Mouse (Mus musculus) neural tube, embryonic 15.5 days (tissue): ENCODE measurements around the gene Ptges. TPM values are rescaled to one million over a fixed set of nuclear protein-coding genes. Genes with fewer than 3 reads are reported as not detected.
A peak's percentile ranks its signal among the peaks of the same experiment; 100 is the strongest.
"Not testable (repeated sequence)": the region's sequence is repeated elsewhere in the genome, so short reads cannot be mapped to it uniquely, and the experiment has no call there.

ENCODE experiments used
- ATAC-seq: fragments of 200-750 bp; cut with Nextera tagmentation; 2 replicates; pipeline ENCODE4 v1.8.0; 2017; ENCODE audit warnings: mild to moderate bottlenecking, moderate TSS enrichment, moderate library complexity; ENCODE audit not compliant: low FRiP score
- H3K27ac ChIP-seq: fragments of 300-500 bp; sonication (generic); replicated peaks from 2 replicates; pipeline ENCODE4 v1.5.1; 2015; ENCODE audit warnings: mild to moderate bottlenecking, inconsistent platforms
- H3K27me3 ChIP-seq: fragments of 300-500 bp; sonication (generic); replicated peaks from 2 replicates; pipeline ENCODE4 v1.6.1; 2015; ENCODE audit warnings: inconsistent platforms
- H3K36me3 ChIP-seq: fragments of 300-500 bp; sonication (generic); 2 replicates; pipeline ENCODE4 v1.6.1; 2015; ENCODE audit warnings: inconsistent platforms
- H3K4me1 ChIP-seq: fragments of 300-500 bp; sonication (generic); 2 replicates; pipeline ENCODE4 v1.6.1; 2015; ENCODE audit warnings: inconsistent platforms
- H3K4me2 ChIP-seq: fragments of 300-500 bp; sonication (generic); 2 replicates; pipeline ENCODE4 v1.6.1; 2015; ENCODE audit warnings: inconsistent platforms, mild to moderate bottlenecking, moderate library complexity
- H3K4me3 ChIP-seq: fragments of 300-500 bp; sonication (generic); replicated peaks from 2 replicates; pipeline ENCODE4 v1.5.1; 2015; ENCODE audit warnings: mild to moderate bottlenecking, inconsistent platforms
- H3K9ac ChIP-seq: fragments of 300-500 bp; sonication (generic); replicated peaks from 2 replicates; pipeline ENCODE4 v1.6.1; 2015; ENCODE audit warnings: mild to moderate bottlenecking, inconsistent platforms
- H3K9me3 ChIP-seq: fragments of 300-500 bp; sonication (generic); replicated peaks from 2 replicates; pipeline ENCODE4 v1.6.1; 2016; ENCODE audit warnings: inconsistent platforms
- WGBS: fragments of 180-500 bp; shearing (Covaris S2); methylation state at CpG from one replicate; pipeline ENCODE4 v1.1.7; 2015; ENCODE audit warnings: mixed read lengths; 5-methylcytosine and 5-hydroxymethylcytosine counted together
- polyA plus RNA-seq: library from polyadenylated mRNA; unstranded; fragments of >200 nt; fragmentation: Nextera tagmentation; extraction: Ambion mirVana; gene quantifications from 2 replicates; pipeline ENCODE4 v1.2.1, GENCODE M21; 2015

Ptges gene
- polyA plus RNA-seq, 1 experiment from 2014 or later: 3.6 TPM

GRCm38 (mm10) chr2:30942603-30943011, 12.9 kb upstream of the Ptges start:
- Histone ChIP-seq H3K9me3 (no peaks in the 10 kb centered on the region), H3K36me3 (no peaks in the 10 kb centered on the region), H3K4me3 (peak overlapping the region; percentile 26), H3K4me2 (peak overlapping the region; percentile 47), H3K27ac (no peak overlapping the region), H3K9ac (no peak overlapping the region), H3K4me1 (0 out of 2 replicates have a peak, but pooled peaks cover 3% of the 10 kb centered on the region), H3K27me3 (peaks cover 3% of the 10 kb centered on the region; the same call in 1 of the 2 replicates)
- 24% methylated on average over 16 of the region's 16 CpGs for WGBS
- ATAC-seq: peak; percentile 76

- H3K27me3 ChIP-seq, H3K4me2 ChIP-seq, H3K9ac ChIP-seq, H3K4me1 ChIP-seq, H3K4me3 ChIP-seq, ATAC-seq, H3K36me3 ChIP-seq, H3K27ac ChIP-seq, H3K9me3 ChIP-seq: not testable (repeated sequence)
- WGBS: 55% methylated on average over 7 of the region's 7 CpGs
These were observed 12.5 kb upstream of the Ptges start for GRCm38 (mm10) chr2:30942116-30942515.

- H3K9ac ChIP-seq: no peak overlapping the region
- ATAC-seq: no peak
- no peak overlapping the region for H3K4me3 ChIP-seq
- H3K27me3 ChIP-seq: peaks cover 3% of the 10 kb centered on the region; the same call in 1 of the 2 replicates
- H3K9me3 ChIP-seq: no peaks in the 10 kb centered on the region
- H3K4me1 ChIP-seq: 0 out of 2 replicates have a peak, but pooled peaks cover 3% of the 10 kb centered on the region
- no peak overlapping the region for H3K4me2 ChIP-seq
- H3K27ac ChIP-seq: no peak overlapping the region
- H3K36me3 ChIP-seq: no peaks in the 10 kb centered on the region
- WGBS: 95% methylated on average over 5 of the region's 5 CpGs
These were observed 11.9 kb upstream of the Ptges start for GRCm38 (mm10) chr2:30941586-30941985.

DNA sequence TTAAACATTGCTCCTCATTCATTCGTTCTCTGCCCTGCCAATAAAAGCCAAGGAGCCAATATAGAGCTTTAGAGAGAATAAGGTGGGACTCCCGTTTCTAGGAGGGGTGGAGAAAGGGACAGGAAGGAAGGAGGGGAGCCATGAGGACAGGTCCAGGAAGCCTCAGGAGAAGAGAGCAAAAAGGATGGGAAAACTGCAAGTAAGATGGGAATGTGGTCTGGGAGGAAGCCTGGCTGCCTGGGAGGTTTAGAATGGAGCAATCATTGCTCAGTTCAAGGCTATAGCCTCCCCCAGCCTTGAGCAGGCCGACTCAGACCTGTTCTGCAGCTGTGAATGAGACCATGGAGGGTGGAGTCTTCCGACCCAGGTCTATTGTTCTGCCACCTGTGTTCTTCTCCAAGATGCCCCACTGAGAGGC, 8.9 kb upstream of the Ptges start:
- no peak overlapping the region for H3K27ac ChIP-seq
- no peak overlapping the region for H3K9ac ChIP-seq
- ATAC-seq: no peak
- peaks cover 3% of the 10 kb centered on the region; the same call in 1 of the 2 replicates for H3K27me3 ChIP-seq
- H3K9me3 ChIP-seq: no peaks in the 10 kb centered on the region
- no peaks in the 10 kb centered on the region for H3K36me3 ChIP-seq
- WGBS: 50% methylated on average over 4 of the region's 4 CpGs
- H3K4me2 ChIP-seq: no peak overlapping the region
- 0 out of 2 replicates have a peak, but pooled peaks cover 3% of the 10 kb centered on the region for H3K4me1 ChIP-seq
- no peak overlapping the region for H3K4me3 ChIP-seq

- Histone ChIP-seq H3K9me3 (no peaks in the 10 kb centered on the region), H3K36me3 (no peaks in the 10 kb centered on the region), H3K4me2 (no peak overlapping the region), H3K27me3 (no peaks in the 10 kb centered on the region), H3K9ac (no peak overlapping the region), H3K4me3 (no peak overlapping the region), H3K27ac (no peak overlapping the region), H3K4me1 (no peaks in the 10 kb centered on the region)
- WGBS: 85% methylated on average over 8 of the region's 8 CpGs
- ATAC-seq: no peak
These were observed 8.1 kb upstream of the Ptges start for GRCm38 (mm10) chr2:30937731-30938130.

DNA sequence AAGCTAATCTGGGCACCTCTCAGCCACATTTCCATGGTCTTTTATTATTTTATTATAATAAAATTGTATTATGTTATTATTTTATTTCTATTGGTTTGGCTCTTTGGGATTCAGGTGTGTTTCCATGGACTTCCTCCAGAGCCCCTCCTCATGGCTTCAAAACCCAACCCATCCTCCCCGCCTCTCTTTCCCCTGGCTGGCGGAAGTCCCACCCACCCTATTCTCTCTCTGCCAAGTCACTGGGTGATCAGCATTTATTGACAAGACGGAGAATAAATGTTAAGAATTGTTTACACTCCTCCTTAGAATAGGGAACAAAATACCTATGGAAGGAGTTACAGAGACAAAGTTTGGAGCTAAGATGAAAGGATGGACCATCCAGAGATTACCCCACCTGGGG, 7.1 kb upstream of the Ptges start:
- Histone ChIP-seq H3K9me3 (no peaks in the 10 kb centered on the region), H3K27ac (no peak overlapping the region), H3K4me2 (no peak overlapping the region), H3K9ac (no peak overlapping the region), H3K27me3 (no peaks in the 10 kb centered on the region), H3K4me1 (no peaks in the 10 kb centered on the region), H3K36me3 (no peaks in the 10 kb centered on the region), H3K4me3 (no peak overlapping the region)
- ATAC-seq: no peak
- 64% methylated on average over 3 of the region's 3 CpGs for WGBS

DNA sequence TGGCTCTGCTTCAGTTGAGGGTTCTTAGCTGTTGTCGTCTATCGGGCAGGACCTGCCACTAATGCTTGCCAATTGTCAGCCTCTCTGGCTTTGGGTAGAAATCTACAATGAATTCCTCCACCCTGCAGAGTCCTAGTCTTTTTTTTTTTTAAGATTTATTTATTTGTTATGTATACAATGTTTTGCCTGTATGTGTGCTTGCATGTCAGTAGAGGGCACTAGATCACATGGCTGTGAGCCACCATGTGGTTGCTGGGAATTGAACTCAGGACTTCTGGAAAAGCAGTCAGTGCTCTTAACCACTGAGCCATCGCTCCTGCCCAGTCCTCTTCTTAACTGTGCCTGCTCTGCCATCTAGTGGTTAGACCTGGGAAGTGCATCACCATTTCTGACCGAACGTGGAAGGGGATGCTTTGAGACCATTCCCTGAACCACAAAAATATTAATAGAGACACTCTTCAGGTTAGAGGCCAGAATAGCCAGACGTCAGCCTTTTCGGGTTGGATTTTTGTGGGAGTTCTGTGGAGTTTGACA, 4.3 kb upstream of the Ptges start:
- peaks cover 11% of the 10 kb centered on the region for H3K4me1 ChIP-seq
- H3K4me2 ChIP-seq: no peak overlapping the region
- 24% methylated on average over 7 of the region's 7 CpGs for WGBS
- no peaks in the 10 kb centered on the region for H3K36me3 ChIP-seq
- H3K9ac ChIP-seq: no peak overlapping the region
- no peaks in the 10 kb centered on the region for H3K9me3 ChIP-seq
- no peak for ATAC-seq
- no peak overlapping the region for H3K27ac ChIP-seq
- H3K4me3 ChIP-seq: no peak overlapping the region
- no peaks in the 10 kb centered on the region for H3K27me3 ChIP-seq

DNA sequence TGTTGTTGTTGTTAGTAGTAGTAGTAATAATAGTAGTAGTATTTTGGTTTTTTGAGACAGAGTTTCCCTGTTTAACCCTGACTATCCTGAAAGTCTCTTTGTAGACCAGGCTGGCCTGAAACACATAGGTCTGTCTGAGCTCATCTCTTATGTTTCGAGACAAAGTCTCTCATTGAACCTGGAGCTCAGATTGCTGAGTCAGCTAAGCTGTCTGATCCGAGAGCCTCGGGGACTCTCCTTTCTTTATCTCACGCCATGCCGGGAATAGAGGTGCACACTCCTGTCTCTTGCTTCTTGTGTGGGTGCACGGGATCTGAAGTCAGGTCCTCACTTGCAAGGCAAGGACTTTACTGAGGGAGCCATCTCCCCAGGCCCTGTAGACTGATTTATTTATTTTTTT, 3.4 kb upstream of the Ptges start:
- 72% methylated on average over 6 of the region's 6 CpGs for WGBS
- no peak for ATAC-seq
- Histone ChIP-seq H3K9ac (no peak overlapping the region), H3K4me2 (no peak overlapping the region), H3K27ac (no peak overlapping the region), H3K4me3 (no peak overlapping the region), H3K27me3 (no peaks in the 10 kb centered on the region), H3K36me3 (no peaks in the 10 kb centered on the region), H3K9me3 (no peaks in the 10 kb centered on the region), H3K4me1 (peaks cover 17% of the 10 kb centered on the region)

DNA sequence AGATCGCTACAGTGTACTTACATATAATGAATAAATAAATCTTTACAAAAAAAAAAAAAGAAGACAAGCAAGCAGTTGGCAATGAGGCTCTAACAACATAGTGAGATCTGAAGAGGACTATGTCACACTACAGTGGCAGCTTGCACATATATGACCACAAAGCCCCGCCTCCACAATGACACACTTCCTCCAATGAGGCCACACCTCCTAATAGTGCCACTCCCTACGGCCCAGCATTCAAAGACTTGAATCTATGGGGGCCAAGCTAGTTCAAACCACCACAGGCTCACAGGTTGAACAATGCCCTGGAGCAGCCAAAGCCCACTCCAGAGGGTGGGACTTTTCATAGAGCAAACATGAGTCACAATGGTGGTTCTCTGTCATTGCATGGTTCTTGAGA, 2.3 kb upstream of the Ptges start:
- H3K27ac ChIP-seq: no peak overlapping the region
- H3K4me2 ChIP-seq: no peak overlapping the region
- no peaks in the 10 kb centered on the region for H3K9me3 ChIP-seq
- ATAC-seq: no peak
- H3K4me3 ChIP-seq: no peak overlapping the region
- H3K27me3 ChIP-seq: no peaks in the 10 kb centered on the region
- 82% methylated on average over 3 of the region's 3 CpGs for WGBS
- H3K36me3 ChIP-seq: no peaks in the 10 kb centered on the region
- H3K4me1 ChIP-seq: peaks cover 24% of the 10 kb centered on the region
- H3K9ac ChIP-seq: no peak overlapping the region

GRCm38 (mm10) chr2:30930846-30931245, 1.2 kb upstream of the Ptges start:
- H3K27me3 ChIP-seq, H3K9me3 ChIP-seq, ATAC-seq, H3K9ac ChIP-seq, H3K36me3 ChIP-seq, H3K4me2 ChIP-seq, H3K4me3 ChIP-seq, H3K27ac ChIP-seq: not testable (repeated sequence)
- WGBS: 94% methylated on average over 2 of the region's 2 CpGs
- H3K4me1 ChIP-seq: peaks cover 24% of the 10 kb centered on the region

- Histone ChIP-seq H3K36me3 (no peaks in the 10 kb centered on the region), H3K27me3 (no peaks in the 10 kb centered on the region), H3K4me1 (peaks cover 24% of the 10 kb centered on the region), H3K9me3 (no peaks in the 10 kb centered on the region), H3K4me2 (peak overlapping the region; percentile 66), H3K27ac (peak overlapping the region; percentile 72; the same call in 1 of the 2 replicates), H3K9ac (peak overlapping the region; percentile 48), H3K4me3 (peak overlapping the region; percentile 35)
- ATAC-seq: peak; percentile 42; the same call in 1 of the 2 replicates
- WGBS: 33% methylated on average over 12 of the region's 12 CpGs
These were observed 675 bp downstream of the Ptges start for GRCm38 (mm10) chr2:30928893-30929482.

DNA sequence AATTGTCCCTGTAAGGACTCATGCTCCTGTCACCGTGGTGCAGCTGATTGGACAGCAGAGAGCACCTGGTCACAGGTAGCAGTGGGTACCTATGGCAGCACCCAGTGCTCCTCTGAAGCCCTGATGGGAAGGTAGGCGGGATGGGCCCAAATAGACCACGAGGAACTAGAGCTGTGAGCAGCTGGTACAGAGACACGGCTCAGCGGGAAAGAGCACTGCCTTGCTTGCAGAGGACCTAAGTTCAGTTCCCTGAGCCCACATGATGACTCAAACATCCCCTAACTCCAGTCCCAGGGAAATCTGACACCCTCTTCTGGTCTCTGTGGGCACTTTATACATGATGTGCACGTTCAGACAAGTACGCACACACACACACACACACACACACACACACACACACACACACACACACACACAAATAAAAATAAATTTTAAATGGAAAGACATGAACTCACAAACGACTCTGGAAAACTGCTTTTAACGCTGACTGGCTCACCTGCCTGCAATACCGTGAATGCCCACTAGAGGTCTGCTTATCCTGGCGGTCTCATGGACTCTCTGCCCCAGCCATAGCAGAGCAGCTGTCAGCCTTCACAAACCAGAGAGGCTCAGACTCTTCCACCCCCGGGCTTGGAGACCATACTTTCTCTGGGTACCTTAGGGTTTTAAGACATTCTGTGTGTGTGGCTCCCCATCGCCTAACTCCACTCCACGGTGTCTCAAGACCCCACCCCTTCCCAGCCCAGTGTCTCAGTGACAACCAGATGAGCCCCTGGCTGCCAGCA, 1.6 kb downstream of the Ptges start:
- 25% methylated on average over 14 of the region's 14 CpGs for WGBS
- Histone ChIP-seq H3K9me3 (no peaks in the 10 kb centered on the region), H3K36me3 (no peaks in the 10 kb centered on the region), H3K27ac (peak overlapping the region; percentile 68; the same call in 1 of the 2 replicates), H3K9ac (no peak overlapping the region), H3K4me1 (peaks cover 24% of the 10 kb centered on the region), H3K4me2 (no peak overlapping the region), H3K4me3 (no peak overlapping the region), H3K27me3 (no peaks in the 10 kb centered on the region)
- peak; percentile 49; the same call in 1 of the 2 replicates for ATAC-seq
